Mouse (Mus musculus) CD4-positive, CD25-positive, alpha-beta regulatory T cell (primary cell): ENCODE data around the gene Eml3. TPM values are rescaled to one million over a fixed set of nuclear protein-coding genes. Genes with fewer than 3 reads are reported as not detected.

Experiments
- polyA plus RNA-seq: library from polyadenylated mRNA; unstranded; fragments of 100-300 nt; shearing (Covaris generic); gene quantifications from one replicate; pipeline ENCODE4 v1.2.1, GENCODE M21; 2017

Gene Eml3
- 86.7 TPM for polyA plus RNA-seq

DNA sequence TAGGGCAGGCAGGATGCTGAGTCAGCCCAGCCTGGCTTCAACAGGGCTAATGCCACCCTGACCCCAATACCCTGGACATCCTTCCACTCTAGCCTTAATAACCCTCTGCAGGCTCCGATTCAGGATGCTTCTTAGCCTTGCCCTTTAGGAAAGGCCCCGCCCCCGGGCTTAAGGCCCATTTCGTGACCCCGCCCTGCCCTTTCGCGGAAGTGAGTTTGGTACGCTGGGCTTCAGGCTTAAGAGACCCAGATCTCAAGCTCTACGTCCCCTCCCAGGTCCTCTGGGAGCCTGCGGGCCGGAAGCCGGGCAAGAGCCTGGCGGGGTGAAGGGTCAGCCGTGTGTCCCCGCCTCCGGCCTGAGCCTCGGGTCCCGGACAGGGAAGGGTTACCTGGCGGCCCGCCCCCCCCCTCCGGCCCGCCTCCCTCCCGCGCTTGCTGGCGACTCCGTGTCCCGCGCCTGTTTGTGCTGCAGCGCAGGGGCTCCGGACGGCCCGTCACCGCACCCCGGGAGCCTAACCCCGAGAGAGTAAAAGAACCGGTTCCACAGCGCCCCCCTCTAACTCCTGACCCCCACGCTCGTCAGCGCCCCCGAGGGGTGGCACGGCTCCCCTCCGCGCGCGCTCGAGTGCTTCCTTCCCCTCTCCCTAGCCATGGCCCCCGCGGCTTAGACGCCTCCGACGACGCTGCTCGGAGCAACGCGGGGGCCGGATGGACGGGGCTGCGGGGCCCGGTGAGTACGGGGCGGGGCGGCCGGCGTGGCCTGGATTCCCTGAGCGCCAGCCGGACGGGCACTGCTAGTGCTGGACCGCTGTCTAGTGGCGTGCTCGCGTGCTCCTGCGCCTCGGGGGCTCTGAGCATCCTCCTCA, at the start of gene Eml3, which contains the start of gene Rom1:
Gene Eml3 (plus strand): TSS at position 329 of the 865 bp plus-strand sequence.
Gene Rom1 (minus strand): TSS at position 133 of the 865 bp plus-strand sequence.

DNA sequence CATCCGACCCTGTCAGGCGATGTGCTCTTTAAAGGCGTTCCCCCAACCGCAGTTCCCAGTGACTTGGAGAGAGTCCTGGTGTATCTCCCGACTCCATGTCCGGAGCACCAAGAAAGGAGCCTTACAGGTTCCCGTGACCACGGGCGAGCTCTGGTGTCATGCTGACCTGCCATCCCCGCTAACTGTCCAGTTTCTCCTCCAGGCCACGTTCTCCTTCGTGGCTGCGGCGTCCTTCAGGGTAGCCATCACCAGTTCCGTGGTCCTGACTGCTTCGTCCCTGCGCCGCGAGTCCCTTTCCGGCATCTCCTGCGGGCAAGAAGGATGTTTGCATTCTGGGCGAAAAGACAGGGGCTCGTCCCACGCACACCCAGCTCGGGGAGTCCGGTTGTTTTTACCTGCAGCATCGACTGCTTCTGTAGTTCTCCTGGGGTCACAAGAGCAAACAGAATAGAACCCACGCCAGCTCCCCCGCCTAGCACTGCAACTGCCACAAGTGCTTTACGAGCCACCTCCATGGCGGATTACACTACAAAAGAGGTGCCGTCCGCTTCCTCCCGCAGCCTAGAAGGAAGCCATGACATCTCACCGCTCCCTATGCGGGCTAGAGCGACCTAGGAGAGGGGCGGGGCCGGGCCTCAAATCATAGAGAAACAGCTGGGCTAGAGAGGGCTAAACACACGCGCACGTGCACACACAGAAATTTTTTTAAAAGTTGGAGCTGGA, 48.9 kb upstream of the Eml3 start, which contains the start of gene Uqcc3:
Gene Uqcc3 (minus strand): TSS at position 613 of the 723 bp plus-strand sequence.

DNA sequence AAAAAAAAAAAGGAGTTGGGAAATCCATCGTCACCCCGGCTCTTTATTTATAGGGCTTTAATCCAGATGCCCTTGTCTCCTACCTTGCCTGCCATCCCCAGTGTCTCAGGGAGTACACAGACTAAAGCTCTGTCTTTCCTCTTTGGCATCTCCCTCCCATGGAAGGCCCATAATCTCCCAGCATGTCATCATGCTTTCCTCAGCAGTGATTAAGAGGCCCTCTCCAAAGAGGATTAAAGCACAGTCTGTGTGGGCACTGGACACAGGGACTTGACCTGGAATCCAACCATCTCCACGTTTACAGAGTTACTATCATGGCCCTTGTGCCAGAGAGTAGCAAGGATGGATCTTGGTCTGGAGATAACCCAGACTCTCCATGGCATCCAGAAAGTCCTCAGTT, 45.7 kb upstream of the Eml3 start, which contains the start of the genes Lbhd1 and Gm49403:
Gene Lbhd1 (plus strand): TSS at position 117 of the 400 bp plus-strand sequence.
Gene Gm49403 (plus strand): TSS at position 315 of the 400 bp plus-strand sequence.

DNA sequence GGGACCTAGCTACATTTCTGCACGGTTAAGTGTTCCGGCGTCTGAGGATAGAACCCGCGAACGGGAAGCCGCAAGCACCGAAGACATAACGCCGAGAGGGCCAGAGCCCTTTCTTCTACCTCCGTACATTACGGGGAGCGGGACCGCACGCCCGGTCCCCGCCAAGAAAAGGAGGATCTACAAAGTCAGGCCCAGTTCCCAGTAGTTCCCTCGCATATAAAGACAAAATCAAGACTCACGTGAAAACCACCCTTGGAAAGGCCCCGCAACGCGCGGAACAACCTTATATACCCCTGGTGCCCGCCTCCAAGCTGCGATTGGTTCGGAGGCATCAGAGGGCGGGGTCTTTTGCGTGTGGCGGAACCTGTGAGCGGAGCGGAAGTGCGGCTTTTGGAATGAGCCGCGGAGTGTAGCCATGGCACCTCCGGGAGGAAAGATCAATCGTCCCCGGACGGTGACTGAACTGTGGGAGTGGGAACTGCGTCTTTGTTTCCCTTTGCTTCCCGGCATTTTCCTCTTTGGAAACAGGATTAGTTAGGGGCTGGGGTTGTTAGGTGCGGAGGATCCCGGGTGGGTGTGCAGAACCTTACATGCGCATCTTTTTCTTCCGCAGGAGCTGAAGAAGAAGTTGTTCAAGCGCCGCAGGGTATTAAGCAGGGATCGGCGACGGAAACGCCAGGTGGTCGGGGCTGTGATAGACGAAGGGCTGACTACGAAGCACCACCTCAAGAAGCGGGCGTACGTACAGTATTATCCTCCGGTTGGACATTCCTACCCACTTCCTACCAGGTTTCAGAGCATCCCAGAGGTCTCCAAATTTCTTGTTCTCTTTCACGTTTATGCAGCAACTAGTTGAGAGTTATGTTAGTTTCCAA, 40.6 kb upstream of the Eml3 start, which contains the start of the genes 1810009A15Rik and Gm49416:
Gene 1810009A15Rik (plus strand): TSS at position 343 of the 875 bp plus-strand sequence.
Gene Gm49416 (plus strand): TSS at position 416 of the 875 bp plus-strand sequence.

DNA sequence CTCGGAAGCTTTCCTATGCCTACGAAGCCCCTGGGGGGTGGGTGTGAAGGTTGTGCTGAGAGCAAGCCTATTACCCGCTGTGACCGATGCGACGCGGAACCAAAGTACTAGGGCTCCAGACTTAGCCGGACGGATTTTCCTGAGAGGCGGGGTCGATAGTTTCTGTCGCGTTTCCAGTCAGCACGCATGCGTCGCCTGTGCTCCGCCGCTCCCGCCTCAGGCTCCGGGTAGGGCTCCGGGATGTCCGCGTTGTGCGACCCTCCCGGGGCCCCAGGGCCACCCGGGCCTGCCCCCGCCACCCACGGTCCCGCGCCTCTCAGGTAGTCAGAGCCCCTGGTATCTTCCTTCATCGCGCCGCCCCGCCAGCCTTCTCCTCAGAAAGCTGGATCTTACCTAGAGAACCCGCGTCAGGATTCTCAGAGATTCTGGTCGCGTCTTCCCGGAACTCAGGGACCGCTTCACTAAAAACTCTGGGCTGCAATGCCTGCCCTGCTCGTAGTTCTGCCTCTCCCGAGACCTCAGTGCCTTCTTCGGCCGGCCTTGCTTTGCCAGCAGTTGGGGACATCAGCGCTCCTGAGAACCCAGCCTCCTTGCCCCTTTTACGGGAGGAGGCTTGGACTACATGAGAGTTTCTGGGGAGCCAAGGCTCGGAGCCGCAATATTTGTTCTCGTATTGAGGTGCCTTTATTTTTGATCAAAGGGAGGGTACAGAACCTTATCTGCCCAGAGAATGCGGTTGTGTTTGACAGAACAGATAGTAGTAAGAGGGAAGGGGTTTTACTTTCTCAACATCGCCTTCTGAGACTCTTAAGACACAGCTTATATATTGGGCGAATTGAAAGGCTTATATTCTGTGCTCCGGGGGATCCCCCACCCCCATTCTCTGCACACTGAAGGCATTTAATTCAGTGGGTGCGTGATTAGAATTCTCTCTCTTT, 36.3 kb upstream of the Eml3 start, which contains the start of gene Ints5:
Gene Ints5 (plus strand): TSS at position 177 of the 938 bp plus-strand sequence.

DNA sequence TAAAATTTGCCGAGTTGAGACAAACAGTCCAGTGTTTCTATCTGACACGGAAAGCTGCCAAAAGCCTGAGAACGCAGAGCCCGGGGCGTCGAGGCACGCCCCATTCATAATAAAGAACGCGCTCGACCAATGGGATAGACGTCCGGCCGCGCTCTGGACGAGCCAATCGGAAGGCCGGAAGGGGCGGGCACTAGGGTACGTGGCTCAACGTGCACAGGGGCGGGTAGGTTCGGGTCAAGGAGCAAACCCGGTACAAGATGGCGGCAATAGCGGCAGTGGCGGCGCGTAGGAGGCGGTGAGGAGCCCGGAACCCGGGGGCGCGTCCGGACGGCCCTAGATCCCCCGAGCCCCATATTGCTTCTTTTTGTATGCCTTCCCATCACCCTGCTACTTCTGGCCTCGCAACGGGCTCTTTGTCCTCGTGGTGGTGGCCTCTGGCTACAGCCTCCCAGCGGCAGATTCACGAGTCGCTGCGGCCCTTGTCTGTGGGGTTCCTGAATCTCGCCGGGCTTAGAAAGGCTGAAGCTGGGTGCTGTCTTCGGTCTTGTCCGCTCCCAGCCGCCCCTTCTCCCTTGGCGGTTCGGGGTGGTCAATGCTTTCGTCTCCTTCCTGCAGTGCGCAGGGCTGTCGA, 31.4 kb upstream of the Eml3 start, which contains the start of gene Ganab:
Gene Ganab (plus strand): TSS at position 207 of the 631 bp plus-strand sequence.

DNA sequence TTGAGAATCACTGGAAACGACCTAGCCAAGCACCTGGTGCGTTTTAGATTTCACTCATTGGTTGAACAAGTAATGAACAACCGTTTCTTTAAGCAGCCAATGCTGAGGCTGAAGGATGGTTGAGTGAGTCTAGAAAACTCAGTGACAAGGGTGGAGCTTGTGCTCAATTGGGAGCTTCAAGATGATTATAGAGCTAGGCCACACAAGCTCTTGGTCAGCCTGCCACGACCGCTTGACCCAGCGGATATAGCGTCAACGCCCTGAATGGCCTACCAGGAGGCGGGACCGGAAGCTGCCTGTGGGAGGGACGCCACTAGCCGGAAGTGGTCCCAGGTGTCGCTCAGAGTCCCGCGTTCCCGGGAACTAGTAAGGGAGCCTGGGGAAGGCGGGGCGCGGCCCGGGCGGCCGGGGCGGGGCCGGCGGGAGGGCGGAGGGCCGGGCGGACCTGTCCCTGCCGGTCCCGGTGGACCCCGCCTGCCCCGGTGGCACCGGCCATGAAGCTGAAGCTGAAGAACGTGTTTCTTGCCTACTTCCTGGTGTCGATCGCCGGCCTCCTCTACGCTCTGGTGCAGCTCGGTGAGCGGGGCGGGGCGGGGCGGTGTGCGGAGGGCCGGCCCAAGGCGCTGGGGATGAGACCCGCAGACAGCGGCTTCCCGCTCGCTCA, 9.1 kb upstream of the Eml3 start, which contains the start of gene B3gat3:
Gene B3gat3 (plus strand): TSS at position 302 of the 664 bp plus-strand sequence.

DNA sequence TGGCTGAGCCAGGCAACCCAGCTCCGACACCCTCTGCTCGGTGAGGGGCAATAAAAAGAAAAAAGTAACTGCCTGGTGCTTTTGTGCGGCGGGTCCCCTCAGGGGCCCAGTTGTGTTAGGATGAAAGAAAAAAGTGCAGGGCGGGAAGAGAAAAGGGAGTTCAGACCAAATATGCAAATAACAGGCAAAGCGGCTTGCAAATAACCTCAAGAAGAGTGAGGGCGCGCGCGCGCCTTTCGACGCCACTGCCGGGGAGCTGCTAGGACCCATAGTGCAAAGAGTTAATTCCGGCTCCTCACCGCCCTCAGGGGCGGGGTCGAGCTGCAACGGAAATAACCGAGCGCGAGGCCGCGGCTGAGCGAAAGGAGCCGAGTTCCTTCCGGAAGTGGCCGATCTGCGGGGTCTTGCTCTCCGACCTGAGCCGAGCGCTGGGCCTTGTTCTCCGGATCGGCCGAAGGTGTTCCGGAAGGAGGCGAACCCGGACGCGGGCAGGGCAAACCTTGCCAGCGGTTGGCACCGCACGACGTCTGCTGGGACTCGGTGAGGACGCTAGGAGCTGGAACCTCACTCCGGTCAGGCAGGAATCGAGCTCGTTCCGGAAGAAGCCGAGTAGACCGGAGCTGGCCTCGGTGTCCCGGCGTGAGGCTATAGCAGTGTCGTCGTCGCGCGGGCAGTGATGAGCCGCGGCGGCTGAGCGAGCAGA, 12.3 kb downstream of the Eml3 start, which contains the start of gene Mta2:
Gene Mta2 (plus strand): TSS at position 361 of the 703 bp plus-strand sequence.

DNA sequence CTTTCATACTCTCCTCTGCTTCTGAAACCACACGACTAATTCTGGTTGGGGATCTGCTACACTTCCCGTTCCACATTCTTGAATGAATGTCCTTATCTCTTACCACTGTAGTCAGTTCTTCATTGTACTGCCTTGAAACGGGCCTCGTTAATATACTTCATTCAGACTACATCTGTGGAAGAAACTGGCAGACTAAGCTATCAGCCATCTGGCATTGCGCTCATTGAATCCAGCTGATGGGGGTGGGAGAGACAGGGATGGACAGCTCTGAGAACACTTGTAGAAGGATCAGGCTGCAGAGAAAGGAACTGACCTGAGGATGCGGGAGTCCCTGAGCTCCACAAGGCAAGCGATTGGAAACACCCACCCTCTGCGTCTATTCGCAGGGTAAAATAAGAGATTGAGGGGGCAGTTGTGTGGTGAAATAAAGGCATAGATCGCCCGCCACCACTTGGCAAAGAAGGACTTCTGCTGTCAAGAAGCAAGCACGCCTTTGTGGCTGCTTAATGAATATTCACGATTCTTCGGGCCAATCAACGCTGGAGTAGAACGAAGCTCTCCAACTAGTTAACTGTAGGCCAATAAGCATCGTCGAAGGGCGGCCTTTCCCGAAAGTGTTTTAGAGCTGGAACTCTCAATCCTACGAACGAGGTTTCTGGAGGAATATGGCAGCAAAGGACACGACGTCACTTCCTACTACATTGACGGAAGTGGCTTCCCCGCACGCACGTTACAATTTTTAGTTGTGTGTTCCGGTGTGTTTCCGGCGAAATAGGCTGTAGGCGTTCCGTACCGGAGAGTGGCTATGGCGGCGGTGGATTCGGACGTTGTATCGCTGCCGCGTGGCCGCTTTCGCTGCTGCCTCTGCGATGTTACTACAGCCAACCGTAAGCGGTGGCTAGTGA, 24.0 kb downstream of the Eml3 start, which contains the start of gene Tut1:
Gene Tut1 (plus strand): TSS at position 713 of the 905 bp plus-strand sequence.

DNA sequence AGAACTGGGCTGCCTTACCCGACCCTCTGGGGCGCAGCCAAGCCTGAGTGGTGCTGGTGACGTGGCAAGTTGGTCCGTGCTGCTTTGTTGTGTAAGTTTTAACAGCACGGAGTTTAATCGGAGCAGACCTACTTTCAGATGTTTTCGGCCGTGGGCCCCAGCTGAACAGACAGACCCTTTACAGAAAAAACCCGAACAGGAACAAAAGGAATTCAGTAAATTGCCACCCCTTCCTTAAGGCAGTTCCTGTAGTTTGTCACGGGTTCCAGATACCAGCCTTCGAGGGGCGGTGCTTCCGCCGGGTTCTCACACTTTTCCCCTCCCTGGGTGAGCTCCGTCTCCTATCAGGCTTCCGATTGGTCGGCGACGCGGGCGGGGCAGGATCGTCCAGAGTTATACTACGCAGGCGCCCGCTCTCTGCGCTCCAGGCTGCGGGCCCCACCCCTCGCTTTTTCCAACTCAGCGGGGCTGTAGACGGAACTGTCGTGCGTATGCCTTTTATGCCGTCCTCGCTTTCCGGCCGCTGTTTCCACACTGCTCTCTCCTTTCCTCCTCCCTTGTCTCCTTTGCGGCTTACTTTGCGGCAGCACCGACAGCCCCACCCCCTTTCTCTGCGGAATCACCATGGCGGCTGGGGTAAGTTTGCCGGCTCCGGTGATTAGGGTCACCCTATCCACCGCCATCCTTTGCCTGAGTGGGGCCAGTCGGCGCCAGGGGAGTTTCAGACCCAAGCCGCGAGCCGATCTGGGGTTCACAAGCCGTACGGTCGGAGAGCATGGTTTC, 37.4 kb downstream of the Eml3 start, which contains the start of gene Eef1g:
Gene Eef1g (plus strand): TSS at position 452 of the 783 bp plus-strand sequence.

DNA sequence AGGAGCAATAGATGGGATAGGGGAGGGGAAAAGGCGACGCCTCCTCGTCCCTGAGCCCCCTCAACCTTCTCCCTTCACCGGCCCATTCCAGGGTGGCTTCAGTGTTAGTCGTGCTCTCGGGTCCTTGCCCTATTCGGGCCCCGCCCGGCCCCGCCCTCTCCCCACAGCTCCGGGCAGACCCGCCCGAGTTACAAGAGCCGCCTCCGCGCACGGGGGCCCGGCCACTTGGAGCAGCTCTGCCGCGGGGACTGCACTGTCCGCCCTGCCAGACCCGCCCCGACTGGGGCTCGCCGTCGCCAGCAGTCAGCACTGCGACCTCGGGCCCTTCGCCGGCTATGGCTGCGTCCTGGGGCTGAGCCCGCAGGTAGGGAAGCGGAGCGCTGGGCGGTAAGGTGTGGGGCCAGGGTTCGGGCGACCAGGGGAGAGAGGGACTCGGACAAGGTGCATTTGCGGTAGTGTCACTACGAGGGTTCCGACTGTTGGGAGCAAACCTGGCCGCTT, 59.8 kb downstream of the Eml3 start, which contains the start of gene Ahnak:
Gene Ahnak (plus strand): TSS at position 219 of the 501 bp plus-strand sequence.

Other genes with a start within 250 kb of the Eml3 start
- gene Slc3a2, start 206.2 kb upstream of the Eml3 start, polyA plus RNA-seq, result 136 TPM
- gene Wdr74, start 193.7 kb upstream of the Eml3 start, polyA plus RNA-seq, result 83.3 TPM
- 1.5 TPM for gene 1700092M07Rik, start 188.8 kb upstream of the Eml3 start, polyA plus RNA-seq
- 164 TPM for gene Stx5a, start 188.1 kb upstream of the Eml3 start, polyA plus RNA-seq
- gene Nxf1, start 172.5 kb upstream of the Eml3 start, polyA plus RNA-seq, result 263 TPM
- 104 TPM for gene Tmem223, start 158.6 kb upstream of the Eml3 start, polyA plus RNA-seq
- 161 TPM for gene Tmem179b, start 155.1 kb upstream of the Eml3 start, polyA plus RNA-seq
- 18.0 TPM for gene Taf6l, start 143.1 kb upstream of the Eml3 start, polyA plus RNA-seq
- 150 TPM for gene Polr2g, start 131.0 kb upstream of the Eml3 start, polyA plus RNA-seq
- 1.6 TPM for gene Zbtb3, start 127.0 kb upstream of the Eml3 start, polyA plus RNA-seq
- 39.7 TPM for gene Ttc9c, start 110.2 kb upstream of the Eml3 start, polyA plus RNA-seq
- gene Hnrnpul2, start 109.5 kb upstream of the Eml3 start, polyA plus RNA-seq, result 13.3 TPM
- gene AC129217.1, start 99.8 kb upstream of the Eml3 start, polyA plus RNA-seq, result 1.7 TPM
- 86.8 TPM for gene Bscl2, start 92.1 kb upstream of the Eml3 start, polyA plus RNA-seq
- 0.13 TPM for gene Gng3, start 90.4 kb upstream of the Eml3 start, polyA plus RNA-seq
- gene Lrrn4cl, start 78.8 kb upstream of the Eml3 start, polyA plus RNA-seq, result 0.12 TPM
- 169 TPM for gene Ubxn1, start 58.1 kb upstream of the Eml3 start, polyA plus RNA-seq
- gene Uqcc3, start 48.6 kb upstream of the Eml3 start, polyA plus RNA-seq, result 77.7 TPM
- 85.0 TPM for gene Lbhd1, start 45.8 kb upstream of the Eml3 start, polyA plus RNA-seq
- gene Gm49403, start 45.6 kb upstream of the Eml3 start, polyA plus RNA-seq, result not detected
- gene 1810009A15Rik, start 40.7 kb upstream of the Eml3 start, polyA plus RNA-seq, result 54.2 TPM
- gene Gm49416, start 40.6 kb upstream of the Eml3 start, polyA plus RNA-seq, result not detected
- 36.7 TPM for gene Ints5, start 36.5 kb upstream of the Eml3 start, polyA plus RNA-seq
- 119 TPM for gene Ganab, start 31.5 kb upstream of the Eml3 start, polyA plus RNA-seq
- 57.2 TPM for gene B3gat3, start 9.2 kb upstream of the Eml3 start, polyA plus RNA-seq
- 7.8 TPM for gene Rom1, start 196 bp upstream of the Eml3 start, polyA plus RNA-seq
- 250 TPM for gene Mta2, start 12.3 kb downstream of the Eml3 start, polyA plus RNA-seq
- 38.1 TPM for gene Tut1, start 24.3 kb downstream of the Eml3 start, polyA plus RNA-seq
- gene Eef1g, start 37.5 kb downstream of the Eml3 start, polyA plus RNA-seq, result 294 TPM
- gene Ahnak, start 59.7 kb downstream of the Eml3 start, polyA plus RNA-seq, result 46.1 TPM
- gene Scgb1a1, start 158.4 kb downstream of the Eml3 start, polyA plus RNA-seq, result not detected
- gene Asrgl1, start 206.1 kb downstream of the Eml3 start, polyA plus RNA-seq, result 17.8 TPM